Mouse (Mus musculus): ENCODE results near the gene Grwd1.

Gene Grwd1

GRCm38 (mm10) chr7:45800001-45800400 lies 30.7 kb downstream of the Grwd1 start:
- no peak for DNase-seq (ENCODE audit: low read depth, low spot score)

GRCm38 (mm10) chr7:45798931-45799330 lies 31.8 kb downstream of the Grwd1 start:
- no peak for DNase-seq (ENCODE audit: low read depth, low spot score)

GRCm38 (mm10) chr7:45798511-45798836 lies 32.3 kb downstream of the Grwd1 start:
- no peak for DNase-seq (ENCODE audit: low read depth, low spot score)

- no peak for DNase-seq (ENCODE audit: low read depth, low spot score)
Measured at GRCm38 (mm10) chr7:45797661-45798510, 32.9 kb downstream of the Grwd1 start.

- no peak for DNase-seq (ENCODE audit: low read depth, low spot score)
Measured at GRCm38 (mm10) chr7:45796950-45797349, 33.8 kb downstream of the Grwd1 start.

GRCm38 (mm10) chr7:45794971-45795370 lies 35.8 kb downstream of the Grwd1 start:
- DNase-seq (ENCODE audit: low read depth, low spot score): no peak

GRCm38 (mm10) chr7:45793969-45794585 lies 36.7 kb downstream of the Grwd1 start:
- no peak for DNase-seq (ENCODE audit: low read depth, low spot score)

GRCm38 (mm10) chr7:45793240-45793639 lies 37.5 kb downstream of the Grwd1 start:
- DNase-seq (ENCODE audit: low read depth, low spot score): no peak

GRCm38 (mm10) chr7:45791756-45792490 lies 38.8 kb downstream of the Grwd1 start:
- no peak for DNase-seq (ENCODE audit: low read depth, low spot score)

- DNase-seq (ENCODE audit: low read depth, low spot score): no peak
Measured at GRCm38 (mm10) chr7:45790721-45791120, 40.0 kb downstream of the Grwd1 start.

GRCm38 (mm10) chr7:45787642-45788041 lies 43.1 kb downstream of the Grwd1 start:
- DNase-seq (ENCODE audit: low read depth, low spot score): no peak

- DNase-seq (ENCODE audit: low read depth, low spot score): peak; percentile 81
Measured at GRCm38 (mm10) chr7:45786661-45787413, 43.9 kb downstream of the Grwd1 start.

- DNase-seq (ENCODE audit: low read depth, low spot score): peak; percentile 89
Measured at GRCm38 (mm10) chr7:45786136-45786578, 44.6 kb downstream of the Grwd1 start.

- DNase-seq (ENCODE audit: low read depth, low spot score): no peak
Measured at GRCm38 (mm10) chr7:45785388-45786135, 45.2 kb downstream of the Grwd1 start.

GRCm38 (mm10) chr7:45784524-45785372 lies 46.0 kb downstream of the Grwd1 start, which contains the start of gene Sult2b1:
Sult2b1 (minus strand) TSS chr7:45784669.
- DNase-seq (ENCODE audit: low read depth, low spot score): peak; percentile 94

- DNase-seq (ENCODE audit: low read depth, low spot score): peak; percentile 61
Measured at GRCm38 (mm10) chr7:45783511-45784091, 47.1 kb downstream of the Grwd1 start, which contains the start of gene Lmtk3. Lmtk3 (plus strand) TSS chr7:45783738.

GRCm38 (mm10) chr7:45782271-45782670 lies 48.5 kb downstream of the Grwd1 start:
- DNase-seq (ENCODE audit: low read depth, low spot score): no peak

- no peak for DNase-seq (ENCODE audit: low read depth, low spot score)
Measured at GRCm38 (mm10) chr7:45779081-45779641, 51.6 kb downstream of the Grwd1 start.

GRCm38 (mm10) chr7:45775237-45775636 lies 55.5 kb downstream of the Grwd1 start:
- no peak for DNase-seq (ENCODE audit: low read depth, low spot score)

Data from forelimb bud, embryonic 11.5 days (tissue).